Mouse (Mus musculus) urinary bladder, adult 2 months (tissue): Measurements from ENCODE around the gene Zfp955a. TPM values are rescaled to one million over a fixed set of nuclear protein-coding genes. Genes with fewer than 3 reads are reported as not detected.
"Not testable (repeated sequence)": the region's sequence is repeated elsewhere in the genome, so short reads cannot be mapped to it uniquely, and the experiment has no call there.

Source experiments
- DNase-seq: peaks from one replicate; pipeline ENCODE4 v3.0.0; 2022; ENCODE audit warnings: low spot score
- polyA plus RNA-seq: library from polyadenylated mRNA; depleted of rRNA; stranded (reverse); fragments of >200 nt; gene quantifications from 2 replicates; pipeline ENCODE4 v1.2.3, GENCODE M21; 2012; rRNA removed

The Zfp955a gene
- 6.7 and 7.1 TPM in 2 replicates for polyA plus RNA-seq

DNA sequence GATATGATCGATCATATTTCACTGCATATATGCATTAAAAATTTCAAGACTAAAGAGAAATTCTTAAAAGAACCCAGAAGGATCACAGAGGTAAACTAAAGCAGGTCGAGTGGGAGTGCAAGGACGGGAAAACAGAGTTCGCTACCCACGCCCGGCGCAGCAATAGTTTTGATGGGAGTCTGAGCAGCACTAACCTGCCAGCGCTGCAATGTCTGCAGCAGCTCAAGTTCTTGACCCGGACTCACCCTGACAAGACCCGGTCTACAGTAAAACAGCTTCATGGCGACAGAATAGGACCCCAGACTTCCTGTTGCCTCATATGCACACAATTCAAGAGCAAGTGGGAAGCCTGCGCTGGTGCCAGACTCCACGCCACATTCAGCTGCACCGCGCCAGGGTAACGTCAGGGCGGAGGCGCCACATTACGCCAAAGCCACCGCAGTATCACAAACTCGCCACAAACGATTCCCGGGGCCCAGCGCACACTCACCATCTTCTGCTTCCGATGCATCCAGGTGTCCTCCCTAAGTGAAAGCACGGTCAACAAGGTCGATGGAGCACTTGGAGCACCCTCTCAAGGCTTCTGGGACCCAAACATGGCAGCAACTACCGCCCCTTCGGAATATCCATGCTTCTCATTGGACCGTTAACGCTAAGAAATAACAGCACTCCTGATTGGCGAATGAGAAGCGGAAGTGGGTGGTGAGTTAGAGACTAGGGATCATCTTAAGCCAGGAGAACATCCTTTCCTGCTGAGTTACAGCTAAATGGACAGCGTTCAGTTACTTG is at the start of gene Zfp955a:
Gene Zfp955a, minus strand, starts transcription at position 616 of the 789 bp plus-strand sequence.
- DNase-seq, result not testable (repeated sequence)

DNA sequence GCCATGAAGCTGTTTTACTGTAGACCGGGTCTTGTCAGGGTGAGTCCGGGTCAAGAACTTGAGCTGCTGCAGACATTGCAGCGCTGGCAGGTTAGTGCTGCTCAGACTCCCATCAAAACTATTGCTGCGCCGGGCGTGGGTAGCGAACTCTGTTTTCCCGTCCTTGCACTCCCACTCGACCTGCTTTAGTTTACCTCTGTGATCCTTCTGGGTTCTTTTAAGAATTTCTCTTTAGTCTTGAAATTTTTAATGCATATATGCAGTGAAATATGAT is 34.9 kb upstream of the Zfp955a start:
- DNase-seq, result not testable (repeated sequence)

DNA sequence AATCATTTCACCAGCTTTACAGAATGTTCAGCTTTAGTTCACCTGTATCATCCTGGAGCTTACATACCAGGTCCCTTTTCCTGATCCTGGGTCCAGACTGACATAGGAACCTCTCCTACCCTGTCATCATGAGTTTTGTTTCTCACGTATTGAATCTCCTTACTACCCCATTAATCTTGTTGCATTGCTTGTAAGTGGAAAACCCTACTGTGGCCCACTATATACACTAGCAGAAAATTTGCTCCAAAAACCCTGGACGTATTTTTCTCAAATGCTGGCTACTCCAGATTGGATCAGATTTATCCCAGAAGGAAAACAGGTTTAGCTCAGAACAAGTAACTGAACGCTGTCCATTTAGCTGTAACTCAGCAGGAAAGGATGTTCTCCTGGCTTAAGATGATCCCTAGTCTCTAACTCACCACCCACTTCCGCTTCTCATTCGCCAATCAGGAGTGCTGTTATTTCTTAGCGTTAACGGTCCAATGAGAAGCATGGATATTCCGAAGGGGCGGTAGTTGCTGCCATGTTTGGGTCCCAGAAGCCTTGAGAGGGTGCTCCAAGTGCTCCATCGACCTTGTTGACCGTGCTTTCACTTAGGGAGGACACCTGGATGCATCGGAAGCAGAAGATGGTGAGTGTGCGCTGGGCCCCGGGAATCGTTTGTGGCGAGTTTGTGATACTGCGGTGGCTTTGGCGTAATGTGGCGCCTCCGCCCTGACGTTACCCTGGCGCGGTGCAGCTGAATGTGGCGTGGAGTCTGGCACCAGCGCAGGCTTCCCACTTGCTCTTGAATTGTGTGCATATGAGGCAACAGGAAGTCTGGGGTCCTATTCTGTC is 34.3 kb upstream of the Zfp955a start, which contains the start of gene Zfp955b:
Gene Zfp955b, plus strand, starts transcription at position 506 of the 837 bp plus-strand sequence.
- DNase-seq, result not testable (repeated sequence)

DNA sequence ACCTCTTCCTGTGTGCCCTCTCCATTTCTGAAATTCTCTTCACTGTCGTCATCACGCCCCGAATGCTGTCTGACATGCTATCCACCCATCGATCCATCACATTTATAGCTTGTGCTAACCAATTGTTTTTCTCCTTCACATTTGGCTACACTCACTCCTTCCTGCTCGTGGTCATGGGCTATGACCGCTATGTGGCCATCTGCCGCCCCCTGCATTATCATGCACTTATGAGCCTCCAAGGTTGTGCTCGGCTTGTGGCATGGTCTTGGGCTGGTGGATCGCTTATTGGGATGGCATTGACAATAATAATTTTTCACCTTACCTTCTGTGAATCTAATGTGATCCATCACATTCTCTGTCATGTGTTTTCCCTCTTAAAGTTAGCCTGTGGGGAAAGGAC is 14.0 kb upstream of the Zfp955a start:
- no peak for DNase-seq

DNA sequence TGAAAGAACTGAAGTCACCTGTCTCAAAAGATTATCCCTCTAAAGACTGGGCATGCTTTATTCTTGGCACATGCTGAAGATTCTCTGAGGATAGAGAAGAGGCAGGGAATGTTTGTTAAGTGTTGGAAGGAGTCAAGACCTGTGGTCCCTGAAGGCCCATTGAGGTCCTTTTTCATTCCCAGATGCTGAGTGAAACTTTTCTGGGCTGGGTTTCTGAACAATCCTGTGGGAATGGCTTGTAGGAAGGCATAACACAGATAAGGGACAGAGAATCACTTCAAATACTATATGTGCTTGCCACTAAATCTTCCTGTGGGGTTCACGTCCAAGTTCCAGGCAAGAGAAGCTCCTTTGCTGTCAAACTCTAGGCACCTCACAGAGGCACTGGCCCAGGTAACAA is 9.4 kb upstream of the Zfp955a start, which contains the start of gene Olfr63:
Gene Olfr63, plus strand, starts transcription at position 301 of the 400 bp plus-strand sequence.
- no peak for DNase-seq

DNA sequence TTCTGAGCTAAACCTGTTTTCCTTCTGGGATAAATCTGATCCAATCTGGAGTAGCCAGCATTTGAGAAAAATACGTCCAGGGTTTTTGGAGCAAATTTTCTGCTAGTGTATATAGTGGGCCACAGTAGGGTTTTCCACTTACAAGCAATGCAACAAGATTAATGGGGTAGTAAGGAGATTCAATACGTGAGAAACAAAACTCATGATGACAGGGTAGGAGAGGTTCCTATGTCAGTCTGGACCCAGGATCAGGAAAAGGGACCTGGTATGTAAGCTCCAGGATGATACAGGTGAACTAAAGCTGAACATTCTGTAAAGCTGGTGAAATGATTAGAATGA is 343 bp upstream of the Zfp955a start:
- not testable (repeated sequence) for DNase-seq

DNA sequence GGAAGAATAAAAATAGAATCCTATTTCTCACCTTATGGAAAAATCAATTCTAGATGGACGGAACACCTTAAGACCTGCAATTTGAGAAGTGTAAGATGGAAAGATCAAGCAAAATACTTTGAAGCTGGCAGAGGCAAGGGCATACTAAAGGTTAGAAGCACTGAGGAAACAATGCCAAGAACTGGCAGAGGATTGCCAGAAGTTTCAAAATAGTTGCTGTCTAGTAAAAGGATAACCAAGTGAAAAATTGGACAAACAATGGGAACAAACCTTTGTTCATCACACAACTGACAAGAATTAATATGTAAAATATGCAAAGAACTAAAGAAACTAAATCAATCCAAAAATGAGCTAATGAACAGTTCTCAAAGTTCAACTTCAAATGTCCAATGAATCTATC is 18.3 kb downstream of the Zfp955a start:
- DNase-seq, result not testable (repeated sequence)

DNA sequence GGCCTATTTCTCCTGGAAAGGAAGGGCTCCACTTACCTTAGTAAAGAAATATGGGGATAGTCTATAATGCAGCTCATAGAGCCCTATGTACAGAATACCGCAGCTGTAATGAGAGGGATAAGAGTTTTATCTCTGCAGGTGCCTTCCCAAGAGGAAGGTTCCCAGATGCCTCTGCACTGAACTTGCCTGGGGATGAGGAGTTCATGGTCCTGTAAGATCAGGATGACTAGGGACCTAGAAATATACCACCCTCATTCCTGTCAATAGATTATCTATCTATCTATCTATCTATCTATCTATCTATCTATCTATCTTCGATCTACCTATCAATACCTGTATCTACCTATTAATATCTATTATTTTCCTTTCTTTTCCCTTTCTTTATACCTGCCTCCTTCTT is 33.4 kb downstream of the Zfp955a start, which contains the start of gene Olfr1564:
Gene Olfr1564, minus strand, starts transcription at position 101 of the 400 bp plus-strand sequence.
- DNase-seq, result no peak

DNA sequence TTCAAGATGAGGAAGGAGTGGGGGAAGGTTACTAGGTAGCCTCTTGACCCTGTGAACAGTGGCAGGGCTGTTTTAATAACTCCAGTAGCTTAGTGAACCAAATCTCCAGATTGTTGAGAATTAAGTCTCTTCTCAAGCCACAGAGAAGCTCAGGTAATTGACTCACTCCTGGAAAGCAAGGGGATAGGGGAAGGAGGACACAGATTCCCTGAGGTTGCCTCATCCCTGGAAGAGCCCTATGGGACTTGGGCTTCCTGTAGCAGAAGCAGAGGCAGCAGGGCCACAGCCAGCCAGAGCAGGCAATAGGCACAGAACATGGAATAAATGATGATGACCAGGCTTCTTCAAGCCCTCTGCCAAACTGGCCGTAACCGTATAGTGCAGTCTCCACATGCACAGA is 63.9 kb downstream of the Zfp955a start, which contains the start of gene Olfr239:
Gene Olfr239, plus strand, starts transcription at position 301 of the 400 bp plus-strand sequence.
- DNase-seq, result not testable (repeated sequence)

Other genes starting within 250 kb of the Zfp955a start
- 4.9 and 5.1 TPM in 2 replicates for gene Zfp763, start 221.7 kb downstream of the Zfp955a start, polyA plus RNA-seq
- not detected in 2 replicates for gene 4921501E09Rik, start 187.1 kb downstream of the Zfp955a start, polyA plus RNA-seq
- 4.7 and 5.5 TPM in 2 replicates for gene Zfp563, start 165.8 kb downstream of the Zfp955a start, polyA plus RNA-seq
- 0.04 and 0.07 TPM in 2 replicates for gene Morc2b, start 115.5 kb downstream of the Zfp955a start, polyA plus RNA-seq
- not detected in 2 replicates for gene Olfr55, start 86.7 kb downstream of the Zfp955a start, polyA plus RNA-seq
- not detected in 2 replicates for gene Olfr239, start 63.8 kb downstream of the Zfp955a start, polyA plus RNA-seq
- 0.09 and 0.22 TPM in 2 replicates for gene Olfr1564, start 33.5 kb downstream of the Zfp955a start, polyA plus RNA-seq
- not detected in 2 replicates for gene Olfr63, start 9.5 kb upstream of the Zfp955a start, polyA plus RNA-seq
- 5.5 and 6.4 TPM in 2 replicates for gene Zfp955b, start 34.4 kb upstream of the Zfp955a start, polyA plus RNA-seq
- 5.2 and 5.4 TPM in 2 replicates for gene Zfp81, start 103.7 kb upstream of the Zfp955a start, polyA plus RNA-seq
- gene Zfp101, start 139.5 kb upstream of the Zfp955a start, polyA plus RNA-seq, result 8.5 and 9.5 TPM in 2 replicates
- gene Actl9, start 177.8 kb upstream of the Zfp955a start, polyA plus RNA-seq, result 0.25 TPM in 2 replicates